Mouse (Mus musculus) embryonic facial prominence, embryonic 11.5 days (tissue): Measurements from ENCODE around the gene 1700016K19Rik. TPM values are rescaled to one million over a fixed set of nuclear protein-coding genes. Genes with fewer than 3 reads are reported as not detected.

Source experiments
- ATAC-seq: fragments of 200-750 bp; cut with Nextera tagmentation; replicated peaks from 2 replicates; pipeline ENCODE4 v1.8.0; 2017; ENCODE audit warnings: low read depth; ENCODE audit not compliant: insufficient number of reproducible peaks, low FRiP score, low TSS enrichment
- DNase-seq: peaks from one replicate; pipeline ENCODE4 v3.0.0-alpha.2; 2015; ENCODE audit warnings: low spot score
- H3K27ac ChIP-seq: fragments of 300-500 bp; sonication (generic); replicated peaks from 2 replicates; pipeline ENCODE4 v1.5.1; 2014; ENCODE audit warnings: mild to moderate bottlenecking, low read depth, low read length, control low read depth
- H3K27me3 ChIP-seq: fragments of 300-500 bp; sonication (generic); 2 replicates; pipeline ENCODE4 v1.6.1; 2014; ENCODE audit warnings: mild to moderate bottlenecking, low read length, moderate library complexity, mixed read lengths; ENCODE audit not compliant: control insufficient read depth, insufficient read depth
- H3K36me3 ChIP-seq: fragments of 300-500 bp; sonication (generic); replicated peaks from 2 replicates; pipeline ENCODE4 v1.6.1; 2014; ENCODE audit warnings: low read depth, mild to moderate bottlenecking, low read length, moderate library complexity, mixed read lengths; ENCODE audit not compliant: control insufficient read depth, insufficient read depth
- H3K4me1 ChIP-seq: fragments of 300-500 bp; sonication (generic); 2 replicates; pipeline ENCODE4 v1.6.1; 2014; ENCODE audit warnings: low read length, mixed read lengths; ENCODE audit not compliant: control insufficient read depth, insufficient read depth
- H3K4me2 ChIP-seq: fragments of 300-500 bp; sonication (generic); 2 replicates; pipeline ENCODE4 v1.6.1; 2014; ENCODE audit warnings: low read depth, mild to moderate bottlenecking, control low read depth, low read length, moderate library complexity
- H3K4me3 ChIP-seq: fragments of 300-500 bp; sonication (generic); 2 replicates; pipeline ENCODE4 v1.5.1; 2014; ENCODE audit warnings: low read depth, low read length, control low read depth
- H3K9ac ChIP-seq: fragments of 300-500 bp; sonication (generic); replicated peaks from 2 replicates; pipeline ENCODE4 v1.6.1; 2014; ENCODE audit warnings: mild to moderate bottlenecking, control low read depth, low read length
- H3K9me3 ChIP-seq: fragments of 300-500 bp; sonication (generic); replicated peaks from 2 replicates; pipeline ENCODE4 v1.6.1; 2016; ENCODE audit warnings: mild to moderate bottlenecking, low read length, inconsistent platforms, mixed read lengths; ENCODE audit not compliant: control insufficient read depth
- WGBS: fragments of 180-500 bp; shearing (Covaris S2); extraction: QIAGEN DNeasy Blood & Tissue Kit; methylation state at CpG from one replicate; pipeline ENCODE4 v1.1.7; 2014; 5-methylcytosine and 5-hydroxymethylcytosine counted together
- polyA plus RNA-seq: library from polyadenylated mRNA; unstranded; fragments of >200 nt; fragmentation: Nextera tagmentation; extraction: Ambion mirVana; gene quantifications from 2 replicates; pipeline ENCODE4 v1.2.1, GENCODE M21; 2014

The 1700016K19Rik gene
- 0.47 and 0.77 TPM in 2 replicates for polyA plus RNA-seq

- H3K4me1 ChIP-seq = no peaks in the 10 kb centered on the region
- peak; percentile 86 for DNase-seq
- peak within 1 kb of the TSS; percentile 90 for H3K4me2 ChIP-seq
- H3K9me3 ChIP-seq = no peaks in the 10 kb centered on the region
- peak within 1 kb of the TSS; percentile 37 for H3K9ac ChIP-seq
- 0 out of 2 replicates have a peak, but pooled peaks have one; percentile 56 for ATAC-seq
- WGBS = 11% methylated on average over 33 of the region's 36 CpGs
- no peaks in the 10 kb centered on the region for H3K36me3 ChIP-seq
- peak within 1 kb of the TSS; percentile 50 for H3K4me3 ChIP-seq
- H3K27me3 ChIP-seq = peaks cover 2% of the 10 kb centered on the region; the same call in 1 of the 2 replicates
- H3K27ac ChIP-seq = no peak within 1 kb of the TSS
Measured at GRCm38 (mm10) chr11:75999440-76000155, at the start of gene 1700016K19Rik. 1700016K19Rik (plus strand) TSS chr11:75999912.

DNA sequence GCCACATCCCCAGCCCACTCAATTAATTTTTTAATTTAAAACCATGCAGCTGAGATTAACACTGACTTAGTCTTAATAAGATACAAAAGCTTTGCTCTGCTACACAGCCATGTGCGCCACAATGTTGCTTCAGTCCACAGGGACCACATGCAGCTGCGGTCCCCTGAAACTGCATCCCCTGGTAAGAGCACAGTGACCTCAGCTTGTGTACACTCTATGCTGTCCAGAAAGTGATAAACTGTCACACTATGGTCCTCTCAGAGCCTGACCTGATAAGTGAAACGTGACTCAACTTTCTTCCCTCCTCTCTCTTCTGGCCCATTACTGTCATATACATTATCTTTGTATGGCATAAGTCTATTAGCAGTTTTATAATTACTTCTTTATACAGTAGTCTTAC is 49.3 kb upstream of the 1700016K19Rik start:
- ATAC-seq = no peak
- H3K9me3 ChIP-seq = no peaks in the 10 kb centered on the region

DNA sequence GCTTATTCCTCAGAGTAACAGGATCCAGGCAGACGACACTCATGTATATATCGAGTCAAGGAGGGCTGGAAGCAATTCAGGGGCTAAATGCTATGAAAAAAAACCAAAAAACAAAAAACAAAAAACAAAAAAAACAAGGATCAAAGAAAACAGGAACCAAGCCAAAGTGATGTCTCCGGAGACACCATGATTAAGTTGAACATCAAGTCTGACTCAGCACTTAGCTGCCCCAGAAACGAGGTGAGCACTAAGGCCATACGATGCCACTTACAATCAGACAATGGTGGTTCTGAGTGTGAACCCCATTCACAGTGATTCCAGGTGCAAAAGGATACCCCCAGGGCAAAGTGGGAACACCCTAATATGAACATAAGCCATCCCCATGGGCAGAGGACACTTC is 47.8 kb upstream of the 1700016K19Rik start:
- Histone ChIP-seq H3K36me3 (no peaks in the 10 kb centered on the region), H3K27me3 (no peaks in the 10 kb centered on the region), H3K9ac (no peak overlapping the region), H3K27ac (no peak overlapping the region), H3K4me3 (no peak overlapping the region), H3K4me1 (no peaks in the 10 kb centered on the region), H3K9me3 (no peaks in the 10 kb centered on the region), H3K4me2 (no peak overlapping the region)
- 66% methylated on average over 5 of the region's 5 CpGs for WGBS
- ATAC-seq (no peak), DNase-seq (no peak)

More for the DNA sequence above, 49.3 kb upstream of the 1700016K19Rik start:
- WGBS = 87% methylated on average over 3 of the region's 3 CpGs
- DNase-seq = no peak
- Histone ChIP-seq H3K4me2 (no peak overlapping the region), H3K4me3 (no peak overlapping the region), H3K4me1 (peaks cover 7% of the 10 kb centered on the region; the same call in 1 of the 2 replicates), H3K27ac (no peak overlapping the region), H3K27me3 (no peaks in the 10 kb centered on the region), H3K36me3 (no peaks in the 10 kb centered on the region), H3K9ac (no peak overlapping the region)

DNA sequence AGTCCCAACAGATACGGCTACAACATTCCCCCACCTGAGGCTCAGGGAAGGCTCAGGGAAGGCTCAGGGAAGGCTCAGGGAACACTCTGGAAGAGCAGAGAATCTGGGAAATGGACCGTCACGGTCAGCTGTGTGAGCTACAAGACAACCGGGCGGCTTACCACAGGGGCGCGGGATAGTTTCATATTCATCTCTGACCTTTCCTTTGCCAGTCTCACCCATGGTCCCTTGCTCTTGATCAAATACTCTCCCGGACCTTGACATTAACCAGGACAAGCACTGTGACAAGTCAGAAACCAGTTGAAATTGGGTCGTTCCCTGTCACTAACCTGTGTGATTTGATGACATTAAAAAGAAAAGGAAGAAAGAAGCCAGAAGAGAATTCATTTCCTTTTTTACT is 44.8 kb upstream of the 1700016K19Rik start:
- H3K36me3 ChIP-seq = no peaks in the 10 kb centered on the region
- H3K4me3 ChIP-seq = no peak overlapping the region
- no peaks in the 10 kb centered on the region for H3K27me3 ChIP-seq
- 86% methylated on average over 9 of the region's 9 CpGs for WGBS
- H3K9me3 ChIP-seq = no peaks in the 10 kb centered on the region
- H3K4me2 ChIP-seq = no peak overlapping the region
- ATAC-seq = no peak
- H3K4me1 ChIP-seq = no peaks in the 10 kb centered on the region
- H3K9ac ChIP-seq = no peak overlapping the region
- DNase-seq = no peak
- H3K27ac ChIP-seq = no peak overlapping the region

DNA sequence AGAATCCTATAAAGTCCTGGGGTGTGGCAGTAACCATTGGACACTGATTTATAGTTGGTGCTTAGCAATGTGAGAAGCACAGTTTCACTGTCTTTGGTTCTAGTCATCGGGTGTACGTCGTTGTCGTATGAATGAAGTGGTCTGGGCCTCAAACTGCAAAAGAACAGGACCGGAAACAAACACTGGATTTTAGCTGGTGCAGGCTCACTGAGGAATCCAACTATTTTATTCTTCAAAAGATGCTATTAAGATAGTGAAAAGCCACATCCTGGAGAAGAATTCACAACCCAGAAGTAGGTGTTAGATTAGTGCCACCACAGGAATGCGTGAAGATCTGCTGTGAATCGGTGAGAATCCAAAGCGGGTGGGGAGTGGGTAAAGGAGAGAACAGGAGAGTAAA is 43.1 kb upstream of the 1700016K19Rik start:
- no peaks in the 10 kb centered on the region for H3K36me3 ChIP-seq
- DNase-seq = no peak
- 86% methylated on average over 8 of the region's 8 CpGs for WGBS

DNA sequence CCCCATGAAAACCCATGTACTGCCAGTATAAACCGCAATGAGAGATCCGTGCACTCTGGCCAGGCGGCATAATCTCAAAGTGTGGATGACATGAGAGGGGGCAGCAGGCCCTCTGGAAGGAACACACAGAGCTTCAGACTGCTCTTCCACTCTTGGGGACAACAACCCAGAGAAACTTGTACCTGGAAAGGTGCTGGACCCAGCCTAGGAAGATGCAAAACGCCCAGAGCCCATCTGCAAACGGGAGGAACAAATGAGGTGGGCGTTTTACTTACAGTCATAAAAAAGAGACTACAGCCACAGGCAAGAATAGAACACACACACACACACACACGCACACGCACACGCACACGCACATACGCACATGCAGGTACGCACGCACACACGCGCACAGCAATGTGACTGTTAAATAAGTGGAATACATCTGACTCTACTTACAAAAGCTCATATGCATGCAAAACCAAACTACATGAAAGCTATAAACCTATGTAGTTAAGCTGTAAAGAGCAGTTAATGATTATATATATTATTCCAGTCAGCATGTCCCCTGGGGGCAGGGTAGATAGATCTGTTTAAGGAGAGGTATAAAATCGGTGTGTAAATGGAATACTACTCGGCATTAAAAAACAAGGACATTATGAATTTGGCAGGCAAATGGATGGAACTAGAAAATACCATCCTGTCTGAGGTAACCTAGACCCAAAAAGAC is 42.4 kb upstream of the 1700016K19Rik start:
- no peaks in the 10 kb centered on the region for H3K4me1 ChIP-seq
- H3K9ac ChIP-seq = no peak overlapping the region
- H3K4me2 ChIP-seq = no peak overlapping the region
- WGBS = 89% methylated on average over 17 of the region's 17 CpGs
- H3K36me3 ChIP-seq = no peaks in the 10 kb centered on the region
- ATAC-seq (no peak), DNase-seq (no peak)
- no peaks in the 10 kb centered on the region for H3K9me3 ChIP-seq
- H3K27me3 ChIP-seq = no peaks in the 10 kb centered on the region
- H3K27ac ChIP-seq = no peak overlapping the region
- H3K4me3 ChIP-seq = no peak overlapping the region

More for the DNA sequence above, 43.1 kb upstream of the 1700016K19Rik start:
- no peak for ATAC-seq
- Histone ChIP-seq H3K27me3 (no peaks in the 10 kb centered on the region), H3K9ac (no peak overlapping the region), H3K9me3 (no peaks in the 10 kb centered on the region), H3K4me1 (no peaks in the 10 kb centered on the region), H3K4me2 (no peak overlapping the region), H3K27ac (no peak overlapping the region), H3K4me3 (no peak overlapping the region)

DNA sequence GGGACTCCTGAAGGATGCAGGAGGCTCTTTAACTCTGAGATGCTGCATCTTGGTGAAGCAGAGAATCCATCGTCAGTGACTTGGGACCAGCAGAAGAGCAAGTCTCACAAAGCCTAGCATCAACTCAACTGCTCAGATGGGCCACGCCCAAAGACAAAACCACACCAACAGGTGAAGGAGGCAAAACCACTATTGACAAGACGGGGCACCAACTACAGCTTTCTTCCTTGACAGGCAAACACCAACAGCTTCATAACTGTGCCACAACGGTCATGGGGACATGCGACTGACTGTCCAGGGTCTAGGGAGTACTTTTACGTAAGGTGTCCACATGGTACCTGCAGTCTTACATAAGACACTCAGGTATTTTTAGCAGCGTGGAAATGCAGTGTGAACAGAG is 37.9 kb upstream of the 1700016K19Rik start:
- Histone ChIP-seq H3K4me1 (peaks cover 11% of the 10 kb centered on the region), H3K9me3 (no peaks in the 10 kb centered on the region), H3K27me3 (peaks cover 5% of the 10 kb centered on the region), H3K36me3 (no peaks in the 10 kb centered on the region), H3K4me2 (no peak overlapping the region), H3K4me3 (no peak overlapping the region), H3K27ac (no peak overlapping the region), H3K9ac (no peak overlapping the region)
- no peak for DNase-seq
- WGBS = 92% methylated on average over 7 of the region's 7 CpGs
- no peak for ATAC-seq
